Mouse (Mus musculus) skeletal muscle tissue, adult 2 months (tissue): ENCODE results near the gene Olfr31.

Experiments
- DNase-seq: peaks from one replicate; pipeline ENCODE4 v3.0.0-alpha.2; 2012; ENCODE audit warnings: low read depth, low spot score

The Olfr31 gene

GRCm38 (mm10) chr14:14354511-14355359 lies 32.1 kb downstream of the Olfr31 start:
- DNase-seq, result no peak

- no peak for DNase-seq
These were observed 32.7 kb downstream of the Olfr31 start for GRCm38 (mm10) chr14:14355360-14355646.
